8 mouse cellular contexts compared by ENCODE assay signal in the genomic region with DNA sequence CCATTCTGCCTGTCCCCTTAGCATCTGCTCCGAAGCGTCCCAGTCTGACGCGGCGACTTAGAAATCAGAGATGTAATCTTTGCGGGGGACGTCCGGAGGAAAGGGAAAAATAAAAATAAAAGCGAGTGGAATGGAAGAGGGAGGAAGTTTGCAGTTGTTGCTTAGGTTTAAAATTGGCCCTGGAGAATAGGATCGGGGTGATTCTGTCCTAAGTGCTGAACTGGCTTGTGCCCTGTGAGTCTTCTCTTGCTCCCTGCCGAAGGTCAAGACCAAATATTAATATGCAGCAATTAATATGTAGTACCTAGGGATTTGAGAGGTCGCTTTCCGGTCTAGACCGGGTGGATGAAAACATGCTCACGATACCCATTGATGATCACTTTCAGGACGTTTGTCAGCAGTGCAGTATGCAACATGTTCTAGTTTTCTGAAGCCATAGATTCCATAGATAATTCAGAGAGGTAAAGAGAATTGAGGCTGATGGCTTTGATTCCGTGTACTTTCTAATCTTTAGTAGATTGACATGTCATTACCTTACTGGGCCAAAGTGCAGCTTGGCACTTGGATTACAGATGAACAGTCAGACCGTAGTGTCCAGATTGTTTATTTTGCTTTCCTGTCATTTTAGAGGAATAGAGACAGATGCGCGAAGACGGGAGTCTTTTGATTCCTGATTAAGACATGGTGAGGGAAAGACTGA. TPM values are rescaled to one million over a fixed set of nuclear protein-coding genes. Genes with fewer than 3 reads are reported as not detected.
A peak's percentile ranks its signal among the peaks of the same experiment; 100 is the strongest.
DNase-seq lines count a peak whose midpoint lies in the region; ATAC-seq lines count a peak whose summit lies in the region.

No protein-coding gene starts in this region.

- no peaks in the 10 kb centered on the region for H3K9me3 ChIP-seq in kidney, embryonic 14.5 days (ENCODE audit: control insufficient read depth, low read length)
- H3K9me3 ChIP-seq in heart, embryonic 13.5 days: no peaks in the 10 kb centered on the region
- H3K9me3 ChIP-seq in liver, embryonic 16.5 days (replicated peaks; ENCODE audit: control insufficient read depth, low read length): no peaks in the 10 kb centered on the region

- peak overlapping the region; percentile 58 for H3K9ac ChIP-seq in kidney, embryonic 14.5 days (ENCODE audit: low read depth, low read length)
- H3K9ac ChIP-seq in heart, embryonic 13.5 days: peak overlapping the region; percentile 94
- peak overlapping the region; percentile 96 for H3K9ac ChIP-seq in liver, embryonic 16.5 days (ENCODE audit: low read depth, low read length)

- peaks cover 10% of the 10 kb centered on the region for H3K4me1 ChIP-seq in kidney, embryonic 14.5 days (ENCODE audit: control insufficient read depth, insufficient read depth, low read length)
- H3K4me1 ChIP-seq in heart, embryonic 13.5 days: peaks cover 24% of the 10 kb centered on the region
- peaks cover 19% of the 10 kb centered on the region for H3K4me1 ChIP-seq in liver, embryonic 16.5 days (ENCODE audit: control insufficient read depth, low read depth, low read length)

- H3K36me3 ChIP-seq in kidney, embryonic 14.5 days (ENCODE audit: control insufficient read depth, insufficient read depth, low read length): no peaks in the 10 kb centered on the region
- H3K36me3 ChIP-seq in heart, embryonic 13.5 days: peaks cover 10% of the 10 kb centered on the region
- no peaks in the 10 kb centered on the region for H3K36me3 ChIP-seq in liver, embryonic 16.5 days (ENCODE audit: control insufficient read depth, insufficient read depth)

- 11% methylated on average over 21 of the region's 21 CpGs for WGBS in kidney, embryonic 14.5 days
- 6% methylated on average over 21 of the region's 21 CpGs for WGBS in heart, embryonic 13.5 days
- WGBS in liver, embryonic 16.5 days (ENCODE audit: insufficient replicate concordance): 7% methylated on average over 21 of the region's 21 CpGs

- H3K4me3 ChIP-seq in kidney, embryonic 14.5 days (ENCODE audit: low read length): peak overlapping the region; percentile 48
- H3K4me3 ChIP-seq in heart, embryonic 13.5 days: peak overlapping the region; percentile 86
- peak overlapping the region; percentile 94 for H3K4me3 ChIP-seq in liver, embryonic 16.5 days (ENCODE audit: low read depth, low read length)

- H3K27ac ChIP-seq in kidney, embryonic 14.5 days (ENCODE audit: low read depth, low read length): peak overlapping the region; percentile 25; the same call in 1 of the 2 replicates
- H3K27ac ChIP-seq in heart, embryonic 13.5 days (replicated peaks): peak overlapping the region; percentile 86
- peak overlapping the region; percentile 95 for H3K27ac ChIP-seq in liver, embryonic 16.5 days (ENCODE audit: low read length)

- peak overlapping the region; percentile 62 for H3K4me2 ChIP-seq in kidney, embryonic 14.5 days (replicated peaks; ENCODE audit: low read depth, low read length)
- H3K4me2 ChIP-seq in heart, embryonic 13.5 days: peak overlapping the region; percentile 80
- peak overlapping the region; percentile 66 for H3K4me2 ChIP-seq in liver, embryonic 16.5 days (ENCODE audit: low read depth, low read length)

- 0 out of 2 replicates have a peak, but pooled peaks have one; percentile 0 for ATAC-seq in kidney, embryonic 14.5 days (ENCODE audit: low FRiP score, low TSS enrichment)
- no peak for ATAC-seq in heart, embryonic 13.5 days (ENCODE audit: extremely low read depth, insufficient number of reproducible peaks, low FRiP score, low TSS enrichment)
- no peak for ATAC-seq in liver, embryonic 16.5 days (ENCODE audit: low read depth)

- no peak for DNase-seq in kidney, postnatal 4 days
- peak; percentile 34 for DNase-seq in MN1 (ENCODE audit: low spot score)
- no peak for DNase-seq in urinary bladder, postnatal 14 days (ENCODE audit: low spot score)
- no peak for DNase-seq in spleen, adult 12 weeks (ENCODE audit: low spot score)
- no peak for DNase-seq in ovary, adult 18-20 months (ENCODE audit: low spot score)

- no peaks in the 10 kb centered on the region for H3K27me3 ChIP-seq in kidney, embryonic 14.5 days (ENCODE audit: control insufficient read depth, insufficient read depth, low read length)
- no peaks in the 10 kb centered on the region for H3K27me3 ChIP-seq in heart, embryonic 13.5 days (replicated peaks)
- no peaks in the 10 kb centered on the region for H3K27me3 ChIP-seq in liver, embryonic 16.5 days (ENCODE audit: control insufficient read depth, insufficient read depth, low read depth, low read length)

RNA-seq across cellular contexts. Expression of gene Lysmd3, which starts 0.7 kb away (rescaled TPM):
- polyA plus RNA-seq in kidney, embryonic 14.5 days (2014; fragmentation: Nextera tagmentation; extraction: Ambion mirVana): 17.8 and 27.0 TPM in 2 replicates
- 20.7 and 20.8 TPM in 2 replicates for polyA plus RNA-seq in heart, embryonic 13.5 days (2015; fragmentation: Nextera tagmentation; extraction: Ambion mirVana)
- polyA plus RNA-seq in liver, embryonic 16.5 days (2015; fragmentation: Nextera tagmentation; extraction: Ambion mirVana): 18.7 and 19.0 TPM in 2 replicates

RNA-seq across cellular contexts. Expression of gene Adgrv1, which starts 25.2 kb away (rescaled TPM):
- 4.0 and 4.6 TPM in 2 replicates for polyA plus RNA-seq in kidney, embryonic 14.5 days (2014; fragmentation: Nextera tagmentation; extraction: Ambion mirVana)
- 0.66 and 0.99 TPM in 2 replicates for polyA plus RNA-seq in heart, embryonic 13.5 days (2015; fragmentation: Nextera tagmentation; extraction: Ambion mirVana)
- 0.17 and 0.19 TPM in 2 replicates for polyA plus RNA-seq in liver, embryonic 16.5 days (2015; fragmentation: Nextera tagmentation; extraction: Ambion mirVana)

RNA-seq across cellular contexts. Expression of gene Polr3g, which starts 52.6 kb away (rescaled TPM):
- 14.4 and 15.0 TPM in 2 replicates for polyA plus RNA-seq in kidney, embryonic 14.5 days (2014; fragmentation: Nextera tagmentation; extraction: Ambion mirVana)
- 15.2 and 17.6 TPM in 2 replicates for polyA plus RNA-seq in heart, embryonic 13.5 days (2015; fragmentation: Nextera tagmentation; extraction: Ambion mirVana)
- polyA plus RNA-seq in liver, embryonic 16.5 days (2015; fragmentation: Nextera tagmentation; extraction: Ambion mirVana): 6.5 and 8.4 TPM in 2 replicates

RNA-seq across cellular contexts. Expression of gene Mblac2, which starts 52.9 kb away (rescaled TPM):
- 5.1 and 7.1 TPM in 2 replicates for polyA plus RNA-seq in kidney, embryonic 14.5 days (2014; fragmentation: Nextera tagmentation; extraction: Ambion mirVana)
- polyA plus RNA-seq in heart, embryonic 13.5 days (2015; fragmentation: Nextera tagmentation; extraction: Ambion mirVana): 4.7 and 7.3 TPM in 2 replicates
- polyA plus RNA-seq in liver, embryonic 16.5 days (2015; fragmentation: Nextera tagmentation; extraction: Ambion mirVana): 3.1 and 3.4 TPM in 2 replicates

Comparison
In these comparisons a context has a peak if more than half of its experiments do, and no peak if none do; other contexts are left out.
1. H3K27ac ChIP-seq: peak in every context shown above with its lines; median percentile 95 in liver, embryonic 16.5 days; 86 in heart, embryonic 13.5 days; 25 in kidney, embryonic 14.5 days.